Mouse (Mus musculus) midbrain, embryonic 11.5 days (tissue): ENCODE measurements around the gene Pdc. TPM values are rescaled to one million over a fixed set of nuclear protein-coding genes. Genes with fewer than 3 reads are reported as not detected.
"Not testable (repeated sequence)": the region's sequence is repeated elsewhere in the genome, so short reads cannot be mapped to it uniquely, and the experiment has no call there.

Experiments used
- ATAC-seq: fragments of 200-750 bp; cut with Nextera tagmentation; 2 replicates; pipeline ENCODE4 v1.8.0; 2017; ENCODE audit warnings: moderate TSS enrichment, moderate library complexity; ENCODE audit not compliant: low FRiP score
- DNase-seq: peaks from one replicate; pipeline ENCODE4 v3.0.0; 2015; ENCODE audit warnings: low spot score; ENCODE audit errors: missing footprints
- H3K27ac ChIP-seq: fragments of 300-500 bp; sonication (generic); 2 replicates; pipeline ENCODE4 v1.5.1; 2014; ENCODE audit warnings: low read depth, low read length
- H3K27me3 ChIP-seq: fragments of 300-500 bp; sonication (generic); 2 replicates; pipeline ENCODE4 v1.6.1; 2014; ENCODE audit warnings: mild to moderate bottlenecking, low read length, moderate library complexity, mixed read lengths; ENCODE audit not compliant: control insufficient read depth, insufficient read depth
- H3K36me3 ChIP-seq: fragments of 300-500 bp; sonication (generic); 2 replicates; pipeline ENCODE4 v1.6.1; 2014; ENCODE audit warnings: mild to moderate bottlenecking, low read length, moderate library complexity, mixed read lengths; ENCODE audit not compliant: control insufficient read depth, insufficient read depth
- H3K4me1 ChIP-seq: fragments of 300-500 bp; sonication (generic); 2 replicates; pipeline ENCODE4 v1.6.1; 2014; ENCODE audit warnings: low read length; ENCODE audit not compliant: control insufficient read depth, insufficient read depth
- H3K4me2 ChIP-seq: fragments of 300-500 bp; sonication (generic); 2 replicates; pipeline ENCODE4 v1.6.1; 2014; ENCODE audit warnings: mild to moderate bottlenecking, moderate library complexity
- H3K4me3 ChIP-seq: fragments of 300-500 bp; sonication (generic); 2 replicates; pipeline ENCODE4 v1.5.1; 2014; ENCODE audit warnings: low read depth, low read length
- H3K9ac ChIP-seq: fragments of 300-500 bp; sonication (generic); 2 replicates; pipeline ENCODE4 v1.6.1; 2014; ENCODE audit warnings: low read length
- H3K9me3 ChIP-seq: fragments of 300-500 bp; sonication (generic); 2 replicates; pipeline ENCODE4 v1.6.1; 2016; ENCODE audit warnings: low read length; ENCODE audit not compliant: control insufficient read depth
- WGBS: fragments of 180-500 bp; shearing (Covaris S2); extraction: QIAGEN DNeasy Blood & Tissue Kit; methylation state at CpG from one replicate; pipeline ENCODE4 v1.1.7; 2014; 5-methylcytosine and 5-hydroxymethylcytosine counted together
- polyA plus RNA-seq: library from polyadenylated mRNA; unstranded; fragments of >200 nt; fragmentation: Nextera tagmentation; extraction: Ambion mirVana; gene quantifications from 2 replicates; pipeline ENCODE4 v1.2.1, GENCODE M21; 2014

Pdc gene
- not detected in 2 replicates for polyA plus RNA-seq

GRCm38 (mm10) chr1:150319205-150319604, at the start of gene Pdc:
Gene Pdc (plus strand): TSS chr1:150319417.
- H3K4me1 ChIP-seq = 0 out of 2 replicates have a peak, but pooled peaks cover 2% of the 10 kb centered on the region
- no peak for ATAC-seq
- no peaks in the 10 kb centered on the region for H3K9me3 ChIP-seq
- no peak within 1 kb of the TSS for H3K4me3 ChIP-seq
- H3K36me3 ChIP-seq = no peaks in the 10 kb centered on the region
- H3K4me2 ChIP-seq = no peak within 1 kb of the TSS
- no peak for DNase-seq
- H3K27ac ChIP-seq = no peak within 1 kb of the TSS
- WGBS = 75% methylated on average over 1 of the region's 1 CpGs
- no peak within 1 kb of the TSS for H3K9ac ChIP-seq
- H3K27me3 ChIP-seq = no peaks in the 10 kb centered on the region

GRCm38 (mm10) chr1:150294051-150294450, 25.2 kb upstream of the Pdc start:
- H3K4me1 ChIP-seq, H3K9me3 ChIP-seq, H3K4me2 ChIP-seq, ATAC-seq, H3K36me3 ChIP-seq, H3K27me3 ChIP-seq, H3K27ac ChIP-seq, DNase-seq, H3K4me3 ChIP-seq, H3K9ac ChIP-seq: not testable (repeated sequence)
- WGBS = 77% methylated on average over 3 of the region's 3 CpGs

- DNase-seq = peak; percentile 84
- Histone ChIP-seq H3K9me3 (no peaks in the 10 kb centered on the region), H3K36me3 (no peaks in the 10 kb centered on the region), H3K4me2 (no peak overlapping the region), H3K27me3 (no peaks in the 10 kb centered on the region), H3K27ac (no peak overlapping the region), H3K4me1 (no peaks in the 10 kb centered on the region), H3K9ac (no peak overlapping the region), H3K4me3 (no peak overlapping the region)
- WGBS = 72% methylated on average over 1 of the region's 1 CpGs
- peak; percentile 71; the same call in 1 of the 2 replicates for ATAC-seq
Measured at GRCm38 (mm10) chr1:150307599-150307998, 11.6 kb upstream of the Pdc start.

GRCm38 (mm10) chr1:150335111-150335510, 15.9 kb downstream of the Pdc start:
- Histone ChIP-seq H3K4me2 (no peak overlapping the region), H3K9me3 (no peaks in the 10 kb centered on the region), H3K9ac (no peak overlapping the region), H3K4me3 (no peak overlapping the region), H3K27ac (no peak overlapping the region), H3K27me3 (no peaks in the 10 kb centered on the region), H3K36me3 (no peaks in the 10 kb centered on the region), H3K4me1 (no peaks in the 10 kb centered on the region)
- DNase-seq (no peak), ATAC-seq (no peak)
- 83% methylated on average over 2 of the region's 2 CpGs for WGBS

- Histone ChIP-seq H3K9ac (no peak overlapping the region), H3K9me3 (no peaks in the 10 kb centered on the region), H3K4me3 (no peak overlapping the region), H3K27me3 (no peaks in the 10 kb centered on the region), H3K4me1 (no peaks in the 10 kb centered on the region), H3K27ac (no peak overlapping the region), H3K4me2 (no peak overlapping the region), H3K36me3 (no peaks in the 10 kb centered on the region; the same call in 1 of the 2 replicates)
- no peak for DNase-seq
- ATAC-seq = no peak
- 82% methylated on average over 1 of the region's 1 CpGs for WGBS
Measured at GRCm38 (mm10) chr1:150360864-150361263, 41.6 kb downstream of the Pdc start.

GRCm38 (mm10) chr1:150372895-150373294, 53.7 kb downstream of the Pdc start:
- H3K4me1 ChIP-seq = no peaks in the 10 kb centered on the region

GRCm38 (mm10) chr1:150374247-150374646, 55.0 kb downstream of the Pdc start:
- Histone ChIP-seq H3K36me3 (no peaks in the 10 kb centered on the region), H3K9me3 (no peaks in the 10 kb centered on the region), H3K4me3 (no peak overlapping the region), H3K4me2 (no peak overlapping the region), H3K9ac (no peak overlapping the region), H3K27ac (no peak overlapping the region), H3K27me3 (no peaks in the 10 kb centered on the region), H3K4me1 (no peaks in the 10 kb centered on the region)
- ATAC-seq (no peak), DNase-seq (peak; percentile 53)
- WGBS = 86% methylated on average over 2 of the region's 2 CpGs

More at GRCm38 (mm10) chr1:150372895-150373294, 53.7 kb downstream of the Pdc start:
- DNase-seq (peak; percentile 86), ATAC-seq (no peak)
- no peak overlapping the region for H3K4me2 ChIP-seq
- no peaks in the 10 kb centered on the region for H3K36me3 ChIP-seq
- no peaks in the 10 kb centered on the region for H3K27me3 ChIP-seq
- 87% methylated on average over 3 of the region's 3 CpGs for WGBS
- no peak overlapping the region for H3K9ac ChIP-seq
- no peak overlapping the region for H3K27ac ChIP-seq
- no peaks in the 10 kb centered on the region for H3K9me3 ChIP-seq
- H3K4me3 ChIP-seq = no peak overlapping the region

Other genes with a start within 250 kb of the Pdc start
- gene Ptgs2, start 219.4 kb upstream of the Pdc start, polyA plus RNA-seq = 0.10 and 0.15 TPM in 2 replicates
- 176 and 180 TPM in 2 replicates for gene Tpr, start 73.4 kb downstream of the Pdc start, polyA plus RNA-seq
- gene Odr4, start 73.7 kb downstream of the Pdc start, polyA plus RNA-seq = 36.2 and 40.5 TPM in 2 replicates
- 0.55 and 0.59 TPM in 2 replicates for gene Prg4, start 146.7 kb downstream of the Pdc start, polyA plus RNA-seq